Mouse (Mus musculus): ENCODE measurements at regions not wholly inside any gene's neighbourhood (a gene's known extent, or its start where the extent isn't known, plus 50 kb on each side); places are given as distances from the start of the nearest gene placed in this dataset.

GRCm38 (mm10) chr19:18420381-18420785, 211.2 kb downstream of the Ostf1 start:
- TF ChIP-seq POLR2A (IDR thresholded peaks at IDR 0.05; ENCODE audit: borderline replicate concordance, extremely low read depth, insufficient read depth, insufficient read length, poor library complexity, severe bottlenecking) (no peak), CTCF (IDR thresholded peaks at IDR 0.05; ENCODE audit: borderline replicate concordance, extremely low read depth, insufficient read depth, insufficient read length) (no peak)

Data from brain, embryonic 14.5 days (tissue).